8 mouse cellular contexts compared by ENCODE assay signal in the genomic region with DNA sequence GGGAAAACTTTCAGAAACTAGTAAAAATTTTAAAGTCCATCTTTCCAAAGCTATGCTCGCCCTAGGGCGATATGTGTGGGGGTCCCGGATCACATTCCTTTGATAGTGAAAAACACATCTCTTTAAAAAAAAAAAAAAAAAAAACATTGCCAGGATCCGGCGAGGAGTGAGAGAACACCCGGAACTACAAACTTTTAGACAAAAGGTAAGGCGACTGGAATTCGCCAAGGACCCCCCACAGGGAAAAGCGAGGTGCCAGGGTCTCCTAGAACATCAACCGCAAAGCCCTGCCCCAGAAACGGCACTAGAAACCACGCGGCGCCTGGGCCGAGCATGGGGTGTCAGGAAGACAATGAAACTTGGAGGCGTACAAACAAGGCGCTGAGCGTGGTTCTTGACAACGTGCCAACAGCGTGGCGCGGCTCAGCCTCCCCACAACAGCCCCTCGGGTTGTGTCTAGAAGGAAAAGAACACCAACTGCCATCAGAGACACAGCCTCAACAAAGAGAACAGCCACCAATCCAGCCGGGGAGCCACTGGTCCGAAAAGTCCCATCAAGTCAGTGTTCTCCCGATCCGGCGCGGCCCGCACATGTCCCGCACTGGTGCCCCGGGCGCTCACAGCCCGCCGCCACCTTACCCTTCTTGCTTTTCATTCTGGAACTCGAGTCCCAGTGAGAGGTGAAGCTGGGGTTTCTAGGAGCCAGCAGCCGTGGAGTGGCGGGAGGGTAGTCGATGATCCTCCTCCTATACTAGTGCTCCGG. TPM values are rescaled to one million over a fixed set of nuclear protein-coding genes. Genes with fewer than 3 reads are reported as not detected.
DNase-seq lines count a peak whose midpoint lies in the region; ATAC-seq and TF ChIP-seq lines count a peak whose summit lies in the region.

No protein-coding gene starts in this region.

- H3K4me3 ChIP-seq in cortical plate, adult 2 months (ENCODE audit: insufficient read depth, low read length): peak overlapping the region; percentile 33
- H3K4me3 ChIP-seq in intestine, postnatal 0 days (ENCODE audit: low read depth, low read length): peak overlapping the region; percentile 78
- H3K4me3 ChIP-seq in lung, embryonic 15.5 days: peak overlapping the region; percentile 75

- no peaks in the 10 kb centered on the region for H3K9me3 ChIP-seq in intestine, postnatal 0 days (ENCODE audit: control insufficient read depth)
- no peaks in the 10 kb centered on the region for H3K9me3 ChIP-seq in lung, embryonic 15.5 days

- H3K9ac ChIP-seq in intestine, postnatal 0 days (ENCODE audit: low read depth, low read length): peak overlapping the region; percentile 70
- H3K9ac ChIP-seq in lung, embryonic 15.5 days: peak overlapping the region; percentile 69

- no peaks in the 10 kb centered on the region for H3K27me3 ChIP-seq in intestine, postnatal 0 days (replicated peaks; ENCODE audit: control insufficient read depth, insufficient read depth, low read length)
- no peaks in the 10 kb centered on the region for H3K27me3 ChIP-seq in lung, embryonic 15.5 days

- intact Hi-C loops in left cerebral cortex, postnatal 4 days (cut with DNase I): loop anchor here (5.0 kb wide), 1 partner anchor 117 kb away; no protein-coding TSS in a partner anchor
- intact Hi-C loops in left cerebral cortex, postnatal 25 days (cut with DNase I): no loop called here

- no peak for ATAC-seq in intestine, postnatal 0 days
- ATAC-seq in lung, embryonic 15.5 days (ENCODE audit: borderline replicate concordance, extremely low read depth, low FRiP score, low TSS enrichment): no peak

- H3K4me1 ChIP-seq in cortical plate, adult 2 months (ENCODE audit: control insufficient read depth, insufficient read depth, low read length): no peaks in the 10 kb centered on the region
- H3K4me1 ChIP-seq in intestine, postnatal 0 days (replicated peaks; ENCODE audit: control insufficient read depth, insufficient read depth, low read length): no peaks in the 10 kb centered on the region; the same call in 1 of the 2 replicates
- H3K4me1 ChIP-seq in lung, embryonic 15.5 days: peaks cover 33% of the 10 kb centered on the region

- H3K36me3 ChIP-seq in intestine, postnatal 0 days (ENCODE audit: control insufficient read depth, insufficient read depth): no peaks in the 10 kb centered on the region
- H3K36me3 ChIP-seq in lung, embryonic 15.5 days: peaks cover 4% of the 10 kb centered on the region; the same call in 1 of the 2 replicates

- no peak for TF ChIP-seq CTCF in cortical plate, adult 2 months (IDR thresholded peaks at IDR 0.05; ENCODE audit: extremely low read depth, insufficient read depth, low read length)
- TF ChIP-seq CTCF in intestine, postnatal 0 days (IDR thresholded peaks at IDR 0.05; ENCODE audit: low read depth): no peak

- peak overlapping the region; percentile 94 for H3K4me2 ChIP-seq in intestine, postnatal 0 days (replicated peaks; ENCODE audit: low read depth)
- peak overlapping the region; percentile 94 for H3K4me2 ChIP-seq in lung, embryonic 15.5 days

- H3K27ac ChIP-seq in cortical plate, adult 2 months (ENCODE audit: insufficient read depth, low read length): peak overlapping the region; percentile 53; the same call in 1 of the 2 replicates
- H3K27ac ChIP-seq in intestine, postnatal 0 days (ENCODE audit: low read depth, low read length): peak overlapping the region; percentile 96
- peak overlapping the region; percentile 99 for H3K27ac ChIP-seq in lung, embryonic 15.5 days

- WGBS in intestine, postnatal 0 days: 0% methylated on average over 40 of the region's 40 CpGs
- under 1% methylated on average over 40 of the region's 40 CpGs for WGBS in lung, embryonic 15.5 days

- DNase-seq in left cerebral cortex, postnatal 4 days: peak; percentile 67
- no peak for DNase-seq in left cerebral cortex, postnatal 25 days (ENCODE audit: low spot score in 2 of 2)
- peak; percentile 97 for DNase-seq in heart, adult 11 months
- DNase-seq in ovary, postnatal 14 days (ENCODE audit: low spot score): peak; percentile 57
- DNase-seq in urinary bladder, postnatal 25 days (ENCODE audit: low spot score): peak; percentile 68

- no peak for TF ChIP-seq POLR2A in cortical plate, adult 2 months (IDR thresholded peaks at IDR 0.05; ENCODE audit: extremely low read depth, insufficient read depth, low read length)

RNA-seq across cellular contexts. Expression of a gene that starts 2.9 kb away (rescaled TPM):
- 1 to 10 TPM; 3.2 to 3.3 TPM for total RNA-seq in left cerebral cortex, postnatal 4 days (2021)
- total RNA-seq in left cerebral cortex, postnatal 25 days (2021): 1 to 10 TPM; 1.5 to 2.1 TPM
- polyA plus RNA-seq in cortical plate, adult 2 months (2012; rRNA removed): 2.2 and 3.3 TPM in 2 replicates
- polyA plus RNA-seq in intestine, postnatal 0 days (2015; fragmentation: Nextera tagmentation; extraction: Ambion mirVana): 20.0 and 24.5 TPM in 2 replicates
- polyA plus RNA-seq in lung, embryonic 15.5 days (2015; fragmentation: Nextera tagmentation; extraction: Ambion mirVana): 63.6 and 72.3 TPM in 2 replicates

Comparison
In these comparisons a context has a peak if more than half of its experiments do, and no peak if none do; other contexts are left out.
1. DNase-seq: peak in left cerebral cortex, postnatal 4 days (single experiment), heart, adult 11 months (single experiment), ovary, postnatal 14 days (single experiment) and urinary bladder, postnatal 25 days (single experiment); none in left cerebral cortex, postnatal 25 days (0 of 2).
2. Peak in every context shown above with its lines, with median percentiles within 50 percentile points of each other: H3K27ac ChIP-seq and H3K4me3 ChIP-seq.